Mouse (Mus musculus) adipocyte (in vitro differentiated cells): Measurements from ENCODE around the gene AC161166.1.

ENCODE experiments used
- DNase-seq: peaks from one replicate; pipeline ENCODE4 v3.0.0-alpha.2; 2016; ENCODE audit warnings: low spot score

AC161166.1 gene

DNA sequence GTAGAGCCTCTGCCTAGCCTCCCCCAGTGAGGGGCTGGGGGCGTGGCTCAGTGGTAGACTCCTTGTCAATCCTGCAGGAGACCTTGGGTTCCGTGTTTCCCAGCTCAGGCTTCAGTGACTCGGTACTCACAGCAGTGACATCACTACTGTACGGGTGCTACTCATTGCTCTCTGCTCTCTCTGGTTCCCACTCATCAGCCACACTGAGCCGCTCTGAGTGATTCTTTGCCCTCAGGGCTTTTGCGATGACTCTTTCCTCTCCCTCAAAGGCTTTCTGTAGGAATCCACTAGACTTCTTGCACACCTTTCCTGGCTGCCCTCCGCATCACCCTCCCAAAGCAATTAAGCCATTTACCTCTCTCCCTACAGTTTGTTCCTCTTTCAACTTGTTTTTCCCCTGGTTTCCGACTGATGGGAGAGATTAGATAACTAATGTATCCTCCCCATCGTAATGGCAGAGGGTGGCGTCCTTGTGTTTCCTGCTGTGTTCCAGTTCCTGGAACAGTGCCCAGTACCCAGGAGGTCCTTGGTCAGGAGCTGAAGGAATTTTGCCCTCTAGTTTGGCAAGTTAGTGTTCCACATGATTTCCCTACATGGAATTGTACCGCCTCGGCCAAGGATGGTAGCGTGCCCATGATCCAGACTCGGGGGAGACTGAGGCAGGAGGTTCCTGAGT is 50.7 kb downstream of the AC161166.1 start:
- DNase-seq: no peak
